Mouse (Mus musculus) urinary bladder, adult 2 months (tissue): ENCODE measurements at regions not wholly inside any gene's neighbourhood (a gene's known extent, or its start where the extent isn't known, plus 50 kb on each side); places are given as distances from the start of the nearest gene placed in this dataset.

ENCODE experiments used
- DNase-seq: peaks from one replicate; pipeline ENCODE4 v3.0.0; 2022; ENCODE audit warnings: low spot score

GRCm38 (mm10) chr8:126717652-126718155 is 123.9 kb upstream of the Irf2bp2 start:
- no peak for DNase-seq

GRCm38 (mm10) chr8:126715666-126716065 is 121.9 kb upstream of the Irf2bp2 start:
- no peak for DNase-seq

GRCm38 (mm10) chr8:126713602-126714145 is 119.9 kb upstream of the Irf2bp2 start:
- DNase-seq, result no peak

- no peak for DNase-seq
Measured at GRCm38 (mm10) chr8:126713181-126713580, 119.4 kb upstream of the Irf2bp2 start.

- DNase-seq, result no peak
Measured at GRCm38 (mm10) chr8:126712749-126713148, 119.0 kb upstream of the Irf2bp2 start.

- no peak for DNase-seq
Measured at GRCm38 (mm10) chr8:126708956-126709355, 115.2 kb upstream of the Irf2bp2 start.

- no peak for DNase-seq
Measured at GRCm38 (mm10) chr8:126707300-126707902, 113.6 kb upstream of the Irf2bp2 start.

GRCm38 (mm10) chr8:126706247-126706646 is 112.5 kb upstream of the Irf2bp2 start:
- DNase-seq, result no peak

GRCm38 (mm10) chr8:126705391-126705790 is 111.6 kb upstream of the Irf2bp2 start:
- DNase-seq, result no peak

- DNase-seq, result no peak
Measured at GRCm38 (mm10) chr8:126704706-126705105, 110.9 kb upstream of the Irf2bp2 start.

GRCm38 (mm10) chr8:126703546-126703945 is 109.8 kb upstream of the Irf2bp2 start:
- DNase-seq, result no peak

GRCm38 (mm10) chr8:126702294-126702693 is 108.5 kb upstream of the Irf2bp2 start:
- no peak for DNase-seq

- DNase-seq, result no peak
Measured at GRCm38 (mm10) chr8:126699389-126699775, 105.6 kb upstream of the Irf2bp2 start.

GRCm38 (mm10) chr8:126698601-126699388 is 105.0 kb upstream of the Irf2bp2 start:
- no peak for DNase-seq

GRCm38 (mm10) chr8:126696346-126697010 is 102.7 kb upstream of the Irf2bp2 start:
- DNase-seq, result no peak

- DNase-seq, result no peak
Measured at GRCm38 (mm10) chr8:126694370-126694769, 100.6 kb upstream of the Irf2bp2 start.

GRCm38 (mm10) chr8:126693642-126694041 is 99.9 kb upstream of the Irf2bp2 start:
- DNase-seq, result no peak

GRCm38 (mm10) chr8:126692711-126693110 is 98.9 kb upstream of the Irf2bp2 start:
- no peak for DNase-seq

- no peak for DNase-seq
Measured at GRCm38 (mm10) chr8:126692263-126692662, 98.5 kb upstream of the Irf2bp2 start.

- no peak for DNase-seq
Measured at GRCm38 (mm10) chr8:126688450-126688849, 94.7 kb upstream of the Irf2bp2 start.

- no peak for DNase-seq
Measured at GRCm38 (mm10) chr8:126688014-126688413, 94.2 kb upstream of the Irf2bp2 start.

- DNase-seq, result no peak
Measured at GRCm38 (mm10) chr8:126686827-126687226, 93.0 kb upstream of the Irf2bp2 start.
